Mouse (Mus musculus): ENCODE measurements around the gene Tyw3. TPM values are rescaled to one million over a fixed set of nuclear protein-coding genes. Genes with fewer than 3 reads are reported as not detected.
A peak's percentile ranks its signal among the peaks of the same experiment; 100 is the strongest.

Tyw3 gene
- polyA plus RNA-seq, 1 experiment from 2014 or later: 13.4 TPM

- Histone ChIP-seq H3K36me3 (ENCODE audit: control insufficient read depth, insufficient read depth, low read length) (peaks cover 8% of the 10 kb centered on the region; the same call in 1 of the 2 replicates), H3K27me3 (ENCODE audit: control insufficient read depth, insufficient read depth, low read depth, low read length) (no peaks in the 10 kb centered on the region), H3K4me1 (ENCODE audit: control insufficient read depth, insufficient read depth, low read length) (no peaks in the 10 kb centered on the region), H3K4me2 (ENCODE audit: low read length) (no peak overlapping the region), H3K4me3 (ENCODE audit: low read depth, low read length) (no peak overlapping the region), H3K27ac (ENCODE audit: low read length) (no peak overlapping the region), H3K9ac (ENCODE audit: low read depth, low read length) (no peak overlapping the region), H3K9me3 (replicated peaks; ENCODE audit: control insufficient read depth, low read length, poor library complexity, severe bottlenecking) (no peaks in the 10 kb centered on the region)
- 96% methylated on average over 8 of the region's 8 CpGs for WGBS
- 0 out of 2 replicates have a peak, but pooled peaks have one; percentile 51 for ATAC-seq
Observed at GRCm38 (mm10) chr3:154577895-154578294, 19.0 kb downstream of the Tyw3 start.

GRCm38 (mm10) chr3:154573666-154574065 lies 23.2 kb downstream of the Tyw3 start:
- no peak overlapping the region for H3K27ac ChIP-seq (ENCODE audit: low read length)
- H3K27me3 ChIP-seq (ENCODE audit: control insufficient read depth, insufficient read depth, low read depth, low read length): peaks cover 5% of the 10 kb centered on the region
- H3K4me1 ChIP-seq (ENCODE audit: control insufficient read depth, insufficient read depth, low read length): peaks cover 7% of the 10 kb centered on the region; the same call in 1 of the 2 replicates
- H3K9ac ChIP-seq (ENCODE audit: low read depth, low read length): no peak overlapping the region
- no peaks in the 10 kb centered on the region for H3K36me3 ChIP-seq (ENCODE audit: control insufficient read depth, insufficient read depth, low read length)
- no peak overlapping the region for H3K4me2 ChIP-seq (ENCODE audit: low read length)
- no peaks in the 10 kb centered on the region for H3K9me3 ChIP-seq (replicated peaks; ENCODE audit: control insufficient read depth, low read length, poor library complexity, severe bottlenecking)
- ATAC-seq: no peak
- no peak overlapping the region for H3K4me3 ChIP-seq (ENCODE audit: low read depth, low read length)
- WGBS: 80% methylated on average over 6 of the region's 6 CpGs

GRCm38 (mm10) chr3:154572341-154572972 lies 24.4 kb downstream of the Tyw3 start:
- Histone ChIP-seq H3K4me3 (ENCODE audit: low read depth, low read length) (no peak overlapping the region), H3K9me3 (replicated peaks; ENCODE audit: control insufficient read depth, low read length, poor library complexity, severe bottlenecking) (no peaks in the 10 kb centered on the region), H3K36me3 (ENCODE audit: control insufficient read depth, insufficient read depth, low read length) (no peaks in the 10 kb centered on the region), H3K27ac (ENCODE audit: low read length) (no peak overlapping the region), H3K4me2 (ENCODE audit: low read length) (peak overlapping the region; percentile 13), H3K27me3 (ENCODE audit: control insufficient read depth, insufficient read depth, low read depth, low read length) (peaks cover 10% of the 10 kb centered on the region), H3K4me1 (ENCODE audit: control insufficient read depth, insufficient read depth, low read length) (peaks cover 7% of the 10 kb centered on the region; the same call in 1 of the 2 replicates), H3K9ac (ENCODE audit: low read depth, low read length) (0 out of 2 replicates have a peak overlapping the region, but pooled peaks have one; percentile 25)
- 10% methylated on average over 12 of the region's 12 CpGs for WGBS
- ATAC-seq: peak; percentile 91

- Histone ChIP-seq H3K9me3 (replicated peaks; ENCODE audit: control insufficient read depth, low read length, poor library complexity, severe bottlenecking) (no peaks in the 10 kb centered on the region), H3K4me3 (ENCODE audit: low read depth, low read length) (peak overlapping the region; percentile 1; the same call in 1 of the 2 replicates), H3K27me3 (ENCODE audit: control insufficient read depth, insufficient read depth, low read depth, low read length) (peaks cover 10% of the 10 kb centered on the region), H3K4me1 (ENCODE audit: control insufficient read depth, insufficient read depth, low read length) (peaks cover 7% of the 10 kb centered on the region; the same call in 1 of the 2 replicates), H3K27ac (ENCODE audit: low read length) (no peak overlapping the region), H3K36me3 (ENCODE audit: control insufficient read depth, insufficient read depth, low read length) (no peaks in the 10 kb centered on the region), H3K9ac (ENCODE audit: low read depth, low read length) (no peak overlapping the region), H3K4me2 (ENCODE audit: low read length) (peak overlapping the region; percentile 33)
- no peak for ATAC-seq
- 6% methylated on average over 12 of the region's 12 CpGs for WGBS
Observed at GRCm38 (mm10) chr3:154570786-154571185, 26.1 kb downstream of the Tyw3 start.

GRCm38 (mm10) chr3:154570029-154570575 lies 26.8 kb downstream of the Tyw3 start:
- no peaks in the 10 kb centered on the region for H3K9me3 ChIP-seq (replicated peaks; ENCODE audit: control insufficient read depth, low read length, poor library complexity, severe bottlenecking)
- H3K27ac ChIP-seq (ENCODE audit: low read length): no peak overlapping the region
- ATAC-seq: no peak
- H3K36me3 ChIP-seq (ENCODE audit: control insufficient read depth, insufficient read depth, low read length): no peaks in the 10 kb centered on the region
- WGBS: 12% methylated on average over 14 of the region's 14 CpGs
- peaks cover 7% of the 10 kb centered on the region; the same call in 1 of the 2 replicates for H3K4me1 ChIP-seq (ENCODE audit: control insufficient read depth, insufficient read depth, low read length)
- no peak overlapping the region for H3K9ac ChIP-seq (ENCODE audit: low read depth, low read length)
- H3K4me3 ChIP-seq (ENCODE audit: low read depth, low read length): no peak overlapping the region
- H3K27me3 ChIP-seq (ENCODE audit: control insufficient read depth, insufficient read depth, low read depth, low read length): peaks cover 10% of the 10 kb centered on the region
- peak overlapping the region; percentile 36 for H3K4me2 ChIP-seq (ENCODE audit: low read length)

- no peaks in the 10 kb centered on the region for H3K36me3 ChIP-seq (ENCODE audit: control insufficient read depth, insufficient read depth, low read length)
- ATAC-seq: no peak
- no peak overlapping the region for H3K4me2 ChIP-seq (ENCODE audit: low read length)
- peaks cover 5% of the 10 kb centered on the region for H3K27me3 ChIP-seq (ENCODE audit: control insufficient read depth, insufficient read depth, low read depth, low read length)
- 75% methylated on average over 3 of the region's 3 CpGs for WGBS
- no peak overlapping the region for H3K9ac ChIP-seq (ENCODE audit: low read depth, low read length)
- H3K9me3 ChIP-seq (replicated peaks; ENCODE audit: control insufficient read depth, low read length, poor library complexity, severe bottlenecking): no peaks in the 10 kb centered on the region
- H3K4me1 ChIP-seq (ENCODE audit: control insufficient read depth, insufficient read depth, low read length): peaks cover 3% of the 10 kb centered on the region; the same call in 1 of the 2 replicates
- no peak overlapping the region for H3K27ac ChIP-seq (ENCODE audit: low read length)
- H3K4me3 ChIP-seq (ENCODE audit: low read depth, low read length): no peak overlapping the region
Observed at GRCm38 (mm10) chr3:154565437-154565836, 31.5 kb downstream of the Tyw3 start.

GRCm38 (mm10) chr3:154562192-154562591 lies 34.7 kb downstream of the Tyw3 start:
- no peak for ATAC-seq
- no peaks in the 10 kb centered on the region for H3K4me1 ChIP-seq (ENCODE audit: control insufficient read depth, insufficient read depth, low read length)
- H3K9ac ChIP-seq (ENCODE audit: low read depth, low read length): no peak overlapping the region
- no peaks in the 10 kb centered on the region for H3K36me3 ChIP-seq (ENCODE audit: control insufficient read depth, insufficient read depth, low read length)
- H3K9me3 ChIP-seq (replicated peaks; ENCODE audit: control insufficient read depth, low read length, poor library complexity, severe bottlenecking): no peaks in the 10 kb centered on the region
- H3K27me3 ChIP-seq (ENCODE audit: control insufficient read depth, insufficient read depth, low read depth, low read length): no peaks in the 10 kb centered on the region
- 91% methylated on average over 3 of the region's 3 CpGs for WGBS
- H3K4me3 ChIP-seq (ENCODE audit: low read depth, low read length): no peak overlapping the region
- no peak overlapping the region for H3K27ac ChIP-seq (ENCODE audit: low read length)
- no peak overlapping the region for H3K4me2 ChIP-seq (ENCODE audit: low read length)

GRCm38 (mm10) chr3:154551035-154551411 lies 45.9 kb downstream of the Tyw3 start:
- H3K9me3 ChIP-seq (replicated peaks; ENCODE audit: control insufficient read depth, low read length, poor library complexity, severe bottlenecking): no peaks in the 10 kb centered on the region
- H3K4me1 ChIP-seq (ENCODE audit: control insufficient read depth, insufficient read depth, low read length): peaks cover 8% of the 10 kb centered on the region
- H3K27me3 ChIP-seq (ENCODE audit: control insufficient read depth, insufficient read depth, low read depth, low read length): peaks cover 6% of the 10 kb centered on the region
- H3K4me3 ChIP-seq (ENCODE audit: low read depth, low read length): no peak overlapping the region
- no peak overlapping the region for H3K4me2 ChIP-seq (ENCODE audit: low read length)
- ATAC-seq: peak; percentile 71
- 19% methylated on average over 5 of the region's 5 CpGs for WGBS
- no peaks in the 10 kb centered on the region for H3K36me3 ChIP-seq (ENCODE audit: control insufficient read depth, insufficient read depth, low read length)
- no peak overlapping the region for H3K27ac ChIP-seq (ENCODE audit: low read length)
- no peak overlapping the region for H3K9ac ChIP-seq (ENCODE audit: low read depth, low read length)

- Histone ChIP-seq H3K4me3 (ENCODE audit: low read depth, low read length) (no peak overlapping the region), H3K9me3 (replicated peaks; ENCODE audit: control insufficient read depth, low read length, poor library complexity, severe bottlenecking) (no peaks in the 10 kb centered on the region), H3K9ac (ENCODE audit: low read depth, low read length) (no peak overlapping the region), H3K36me3 (ENCODE audit: control insufficient read depth, insufficient read depth, low read length) (no peaks in the 10 kb centered on the region), H3K27ac (ENCODE audit: low read length) (no peak overlapping the region), H3K27me3 (ENCODE audit: control insufficient read depth, insufficient read depth, low read depth, low read length) (peaks cover 6% of the 10 kb centered on the region), H3K4me1 (ENCODE audit: control insufficient read depth, insufficient read depth, low read length) (peaks cover 8% of the 10 kb centered on the region), H3K4me2 (ENCODE audit: low read length) (no peak overlapping the region)
- WGBS: 21% methylated on average over 17 of the region's 17 CpGs
- ATAC-seq: peak; percentile 71
Observed at GRCm38 (mm10) chr3:154550326-154551034, 46.4 kb downstream of the Tyw3 start.

All from midbrain, embryonic 16.5 days (tissue).